Mouse (Mus musculus): ENCODE measurements around the gene Car10. TPM values are rescaled to one million over a fixed set of nuclear protein-coding genes. Genes with fewer than 3 reads are reported as not detected.

Gene Car10
- polyA plus RNA-seq, 1 experiment from 2014 or later, result 0.75 TPM

GRCm38 (mm10) chr11:93471573-93472179, 373.8 kb downstream of the Car10 start:
- Histone ChIP-seq H3K4me2 (replicated peaks) (no peak overlapping the region), H3K27me3 (no peaks in the 10 kb centered on the region), H3K4me3 (no peak overlapping the region), H3K27ac (no peak overlapping the region), H3K9me3 (no peaks in the 10 kb centered on the region), H3K9ac (no peak overlapping the region), H3K36me3 (no peaks in the 10 kb centered on the region), H3K4me1 (peaks cover 4% of the 10 kb centered on the region; the same call in 1 of the 2 replicates)
- WGBS, result 43% methylated on average over 10 of the region's 10 CpGs
- peak; percentile 41; the same call in 1 of the 2 replicates for ATAC-seq (ENCODE audit: low FRiP score, low read depth)

- H3K4me3 ChIP-seq, result no peak overlapping the region
- ATAC-seq (ENCODE audit: low FRiP score, low read depth), result no peak
- WGBS, result 78% methylated on average over 4 of the region's 4 CpGs
These were observed 386.8 kb downstream of the Car10 start for GRCm38 (mm10) chr11:93484661-93485060.

GRCm38 (mm10) chr11:93487021-93487420, 389.2 kb downstream of the Car10 start:
- Histone ChIP-seq H3K4me2 (replicated peaks) (no peak overlapping the region), H3K9ac (no peak overlapping the region), H3K4me1 (no peaks in the 10 kb centered on the region), H3K36me3 (no peaks in the 10 kb centered on the region), H3K9me3 (no peaks in the 10 kb centered on the region), H3K27ac (no peak overlapping the region), H3K4me3 (no peak overlapping the region), H3K27me3 (no peaks in the 10 kb centered on the region)
- 80% methylated on average over 1 of the region's 1 CpGs for WGBS
- ATAC-seq (ENCODE audit: low FRiP score, low read depth), result no peak

More at GRCm38 (mm10) chr11:93484661-93485060, 386.8 kb downstream of the Car10 start:
- Histone ChIP-seq H3K4me1 (no peaks in the 10 kb centered on the region), H3K9me3 (no peaks in the 10 kb centered on the region), H3K9ac (no peak overlapping the region), H3K4me2 (replicated peaks) (no peak overlapping the region), H3K36me3 (no peaks in the 10 kb centered on the region), H3K27ac (no peak overlapping the region), H3K27me3 (no peaks in the 10 kb centered on the region)

GRCm38 (mm10) chr11:93487913-93488604, 390.2 kb downstream of the Car10 start:
- H3K4me1 ChIP-seq, result no peaks in the 10 kb centered on the region
- H3K9ac ChIP-seq, result no peak overlapping the region
- no peak overlapping the region for H3K4me2 ChIP-seq (replicated peaks)
- no peaks in the 10 kb centered on the region for H3K27me3 ChIP-seq
- 81% methylated on average over 3 of the region's 3 CpGs for WGBS
- no peak overlapping the region for H3K4me3 ChIP-seq
- no peak overlapping the region for H3K27ac ChIP-seq
- no peaks in the 10 kb centered on the region for H3K36me3 ChIP-seq
- no peak for ATAC-seq (ENCODE audit: low FRiP score, low read depth)
- no peaks in the 10 kb centered on the region for H3K9me3 ChIP-seq

- no peak overlapping the region for H3K9ac ChIP-seq
- H3K27ac ChIP-seq, result no peak overlapping the region
- no peak for ATAC-seq (ENCODE audit: low FRiP score, low read depth)
- no peak overlapping the region for H3K4me2 ChIP-seq (replicated peaks)
- no peaks in the 10 kb centered on the region for H3K9me3 ChIP-seq
- WGBS, result 85% methylated on average over 11 of the region's 11 CpGs
- H3K27me3 ChIP-seq, result no peaks in the 10 kb centered on the region
- no peaks in the 10 kb centered on the region for H3K36me3 ChIP-seq
- H3K4me1 ChIP-seq, result no peaks in the 10 kb centered on the region
- H3K4me3 ChIP-seq, result no peak overlapping the region
These were observed 392.5 kb downstream of the Car10 start for GRCm38 (mm10) chr11:93490211-93490820.

- no peak overlapping the region for H3K9ac ChIP-seq
- H3K36me3 ChIP-seq, result no peaks in the 10 kb centered on the region
- ATAC-seq (ENCODE audit: low FRiP score, low read depth), result no peak
- WGBS, result 88% methylated on average over 6 of the region's 6 CpGs
- H3K27me3 ChIP-seq, result no peaks in the 10 kb centered on the region
- no peak overlapping the region for H3K27ac ChIP-seq
- no peak overlapping the region for H3K4me3 ChIP-seq
- H3K4me1 ChIP-seq, result peaks cover 10% of the 10 kb centered on the region
- H3K9me3 ChIP-seq, result no peaks in the 10 kb centered on the region
- no peak overlapping the region for H3K4me2 ChIP-seq (replicated peaks)
These were observed 400.1 kb downstream of the Car10 start for GRCm38 (mm10) chr11:93497896-93498295.

- H3K4me3 ChIP-seq, result no peak overlapping the region
- H3K27me3 ChIP-seq, result no peaks in the 10 kb centered on the region
- no peaks in the 10 kb centered on the region for H3K9me3 ChIP-seq
- peaks cover 10% of the 10 kb centered on the region for H3K4me1 ChIP-seq
- no peak overlapping the region for H3K4me2 ChIP-seq (replicated peaks)
- ATAC-seq (ENCODE audit: low FRiP score, low read depth), result no peak
- no peak overlapping the region for H3K9ac ChIP-seq
- H3K36me3 ChIP-seq, result no peaks in the 10 kb centered on the region
- no peak overlapping the region for H3K27ac ChIP-seq
- 19% methylated on average over 4 of the region's 4 CpGs for whole genome bisulfite sequencing
These were observed 402.6 kb downstream of the Car10 start for GRCm38 (mm10) chr11:93500442-93500841.

- H3K36me3 ChIP-seq, result no peaks in the 10 kb centered on the region
- peaks cover 10% of the 10 kb centered on the region for H3K4me1 ChIP-seq
- no peak overlapping the region for H3K4me2 ChIP-seq (replicated peaks)
- no peaks in the 10 kb centered on the region for H3K27me3 ChIP-seq
- ATAC-seq (ENCODE audit: low FRiP score, low read depth), result no peak
- H3K9ac ChIP-seq, result no peak overlapping the region
- 50% methylated on average over 5 of the region's 5 CpGs for WGBS
- no peak overlapping the region for H3K4me3 ChIP-seq
- H3K27ac ChIP-seq, result no peak overlapping the region
- no peaks in the 10 kb centered on the region for H3K9me3 ChIP-seq
These were observed 403.8 kb downstream of the Car10 start for GRCm38 (mm10) chr11:93501671-93502070.

- WGBS, result 76% methylated on average over 3 of the region's 3 CpGs
- H3K9ac ChIP-seq, result no peak overlapping the region
- no peaks in the 10 kb centered on the region for H3K9me3 ChIP-seq
- H3K27ac ChIP-seq, result no peak overlapping the region
- H3K4me2 ChIP-seq (replicated peaks), result no peak overlapping the region
- no peaks in the 10 kb centered on the region for H3K27me3 ChIP-seq
- H3K36me3 ChIP-seq, result no peaks in the 10 kb centered on the region
- ATAC-seq (ENCODE audit: low FRiP score, low read depth), result no peak
- no peak overlapping the region for H3K4me3 ChIP-seq
- H3K4me1 ChIP-seq, result peaks cover 10% of the 10 kb centered on the region
These were observed 405.0 kb downstream of the Car10 start for GRCm38 (mm10) chr11:93502864-93503263.

GRCm38 (mm10) chr11:93503469-93503868, 405.6 kb downstream of the Car10 start:
- ATAC-seq (ENCODE audit: low FRiP score, low read depth), result no peak
- Histone ChIP-seq H3K4me3 (no peak overlapping the region), H3K27me3 (no peaks in the 10 kb centered on the region), H3K27ac (no peak overlapping the region), H3K4me2 (replicated peaks) (no peak overlapping the region), H3K4me1 (peaks cover 10% of the 10 kb centered on the region), H3K36me3 (no peaks in the 10 kb centered on the region), H3K9me3 (no peaks in the 10 kb centered on the region), H3K9ac (no peak overlapping the region)
- 29% methylated on average over 2 of the region's 2 CpGs for WGBS

- 77% methylated on average over 11 of the region's 11 CpGs for WGBS
- no peaks in the 10 kb centered on the region for H3K9me3 ChIP-seq
- H3K4me2 ChIP-seq (replicated peaks), result no peak overlapping the region
- no peak for ATAC-seq (ENCODE audit: low FRiP score, low read depth)
- no peak overlapping the region for H3K27ac ChIP-seq
- no peaks in the 10 kb centered on the region for H3K27me3 ChIP-seq
- no peak overlapping the region for H3K9ac ChIP-seq
- no peaks in the 10 kb centered on the region for H3K4me1 ChIP-seq
- no peaks in the 10 kb centered on the region for H3K36me3 ChIP-seq
- no peak overlapping the region for H3K4me3 ChIP-seq
These were observed 411.9 kb downstream of the Car10 start for GRCm38 (mm10) chr11:93509527-93510235.

- Histone ChIP-seq H3K9ac (no peak overlapping the region), H3K4me2 (replicated peaks) (no peak overlapping the region), H3K4me1 (no peaks in the 10 kb centered on the region), H3K9me3 (no peaks in the 10 kb centered on the region), H3K27ac (no peak overlapping the region), H3K27me3 (no peaks in the 10 kb centered on the region), H3K4me3 (no peak overlapping the region), H3K36me3 (no peaks in the 10 kb centered on the region)
- WGBS, result 88% methylated on average over 2 of the region's 2 CpGs
- ATAC-seq (ENCODE audit: low FRiP score, low read depth), result no peak
These were observed 415.0 kb downstream of the Car10 start for GRCm38 (mm10) chr11:93512843-93513242.

Data from limb, embryonic 13.5 days (tissue).